Mouse (Mus musculus): ENCODE data around the gene Elmo1.

DNA sequence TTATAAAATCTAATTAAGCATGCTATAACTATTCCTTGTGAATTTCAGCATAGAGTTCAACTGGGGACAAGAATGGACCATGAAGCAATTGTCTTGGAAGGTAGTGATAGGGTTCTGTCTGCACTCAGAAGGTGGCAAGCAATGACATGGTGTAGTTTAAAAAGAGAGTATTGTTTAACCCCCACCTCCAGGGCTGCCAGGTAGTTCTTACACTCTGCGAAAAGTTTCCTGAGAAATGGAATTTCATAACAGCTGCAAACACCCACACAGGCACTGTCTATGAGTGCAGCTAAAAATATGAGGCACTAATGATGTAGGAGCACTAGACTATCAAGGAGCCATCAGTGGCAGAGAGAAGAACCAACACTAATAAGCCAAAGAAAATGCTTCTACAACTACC, 13.9 kb upstream of the Elmo1 start:
- TF ChIP-seq CTCF (IDR thresholded peaks at IDR 0.05; ENCODE audit: low read depth, low read length) (no peak), EP300 (IDR thresholded peaks at IDR 0.05; ENCODE audit: insufficient read depth, low read depth, low read length) (no peak)

Data from ES-Bruce4 (cell line).